Mouse (Mus musculus) left cerebral cortex, postnatal 14 days (tissue): ENCODE measurements around the gene Them7. TPM values are rescaled to one million over a fixed set of nuclear protein-coding genes. Genes with fewer than 3 reads are reported as not detected.

Experiments
- DNase-seq, 2 experiments: peaks; one replicate each; pipeline ENCODE4 v3.0.0; 2021 to 2022; ENCODE audit warnings: low spot score in 2 of 2, mixed read lengths in 1 of 2
- intact Hi-C: fragments of 180-260 bp; cut with DNase I; formaldehyde crosslinking; loops from one replicate; pipeline ENCODE4 v1.15.1; 2025
- long read RNA-seq, 2 experiments: library from polyadenylated mRNA; stranded (forward); transcript quantifications; one replicate each; pipeline ENCODE4 v2.0.0; 2021
- total RNA-seq, 2 experiments: library from RNA; stranded (reverse); gene quantifications; 2 replicates each; pipeline ENCODE4 v1.2.3; 2021

Gene Them7
- under 1 TPM in 1 of 2 experiments, not detected in 1; 0.37 TPM for total RNA-seq
- long read RNA-seq, experiment 1: 0 reads
- long read RNA-seq, experiment 2, partial matches to known transcripts: 0 of 1 reads
- long read RNA-seq, experiment 2, other reads (novel, unspliced or antisense): 1 of 1 reads

DNA sequence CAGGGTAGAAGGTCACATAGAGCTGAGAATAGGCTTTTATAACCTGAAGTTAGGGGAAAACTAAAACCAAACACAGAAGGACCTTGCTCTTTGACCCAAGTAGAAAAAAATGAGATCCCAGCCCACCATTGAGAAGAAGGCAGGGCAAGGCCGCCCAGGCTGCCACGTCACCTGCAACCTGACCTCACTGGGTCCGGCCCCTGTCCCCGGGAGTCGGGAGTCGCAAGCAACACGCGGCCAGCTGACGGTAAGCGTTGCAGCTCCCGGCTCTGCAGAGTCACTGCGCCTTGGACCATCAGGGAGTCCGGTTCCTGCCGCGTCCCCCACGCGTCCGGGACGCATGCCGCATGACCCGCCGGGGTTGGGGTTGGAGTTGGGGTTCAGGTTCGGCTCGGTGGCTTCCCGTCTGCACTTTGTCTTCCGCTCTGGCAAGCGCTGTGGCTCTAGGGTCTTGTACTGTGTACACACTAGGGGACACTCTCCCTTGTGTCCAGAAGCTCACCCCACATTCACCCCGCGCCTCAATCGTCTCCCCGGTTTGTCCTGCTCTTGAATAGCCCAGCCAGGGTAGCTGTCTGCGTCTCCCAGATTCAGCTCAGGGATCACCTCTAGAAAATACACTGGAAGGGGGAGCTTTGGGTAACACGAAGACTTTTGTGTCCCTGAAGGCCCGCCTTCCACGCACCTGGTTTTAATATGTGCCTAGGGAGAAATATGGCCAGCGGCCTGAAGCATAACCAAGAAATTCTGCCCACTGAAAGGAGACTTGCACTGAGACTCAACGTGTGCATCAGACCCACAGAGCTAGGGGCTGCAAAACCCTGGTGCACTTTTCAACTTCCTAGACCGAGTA, at the start of gene Them7:
Gene Them7, plus strand, starts transcription at position 187 of the 853 bp plus-strand sequence.
- no peak for DNase-seq
- intact Hi-C loops: no loop called here

- intact Hi-C loops: no loop called here
- no peak for DNase-seq
Observed at GRCm38 (mm10) chr2:105178871-105179270, 45.2 kb upstream of the Them7 start.

GRCm38 (mm10) chr2:105182501-105182900, 41.6 kb upstream of the Them7 start:
- DNase-seq: no peak
- intact Hi-C loops: no loop called here

- no peak for DNase-seq
- intact Hi-C loops: no loop called here
Observed at GRCm38 (mm10) chr2:105185140-105185539, 39.0 kb upstream of the Them7 start.

DNA sequence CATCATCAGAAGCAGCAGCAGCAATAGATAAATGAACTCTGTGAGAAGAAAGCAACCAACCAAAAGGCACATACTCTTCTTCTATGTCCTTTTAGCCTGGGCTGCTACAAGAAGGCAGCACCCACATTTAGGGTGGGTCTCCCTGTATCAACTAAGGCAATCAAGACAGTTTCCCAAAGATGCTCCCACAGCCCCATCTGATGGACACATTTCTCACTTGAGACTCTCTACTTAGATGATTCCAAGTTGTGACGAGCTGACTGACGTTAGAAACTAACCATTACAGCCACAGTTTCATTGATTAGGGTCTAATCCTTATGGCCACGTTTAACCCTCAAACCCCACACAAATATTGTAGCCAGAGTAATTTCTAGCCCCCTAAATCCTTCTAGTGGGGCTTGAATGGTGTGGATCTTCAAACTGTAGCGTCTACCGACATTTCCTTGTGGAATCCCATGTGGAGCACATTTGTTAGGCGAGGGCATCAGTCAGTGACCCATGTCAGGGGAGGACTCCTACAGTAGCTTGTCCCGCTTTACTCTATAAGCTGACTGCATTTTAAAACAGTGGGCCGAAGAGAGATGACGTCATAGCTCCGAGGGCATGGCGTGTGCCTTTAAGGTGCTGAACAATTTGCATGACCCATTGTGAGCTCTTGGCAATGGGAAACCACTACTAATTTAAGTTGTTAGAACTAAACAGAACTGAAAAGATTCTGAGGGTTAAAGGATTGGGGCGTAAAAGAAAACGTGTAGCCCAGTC, 38.2 kb upstream of the Them7 start:
- intact Hi-C loops: no loop called here
- DNase-seq: no peak

DNA sequence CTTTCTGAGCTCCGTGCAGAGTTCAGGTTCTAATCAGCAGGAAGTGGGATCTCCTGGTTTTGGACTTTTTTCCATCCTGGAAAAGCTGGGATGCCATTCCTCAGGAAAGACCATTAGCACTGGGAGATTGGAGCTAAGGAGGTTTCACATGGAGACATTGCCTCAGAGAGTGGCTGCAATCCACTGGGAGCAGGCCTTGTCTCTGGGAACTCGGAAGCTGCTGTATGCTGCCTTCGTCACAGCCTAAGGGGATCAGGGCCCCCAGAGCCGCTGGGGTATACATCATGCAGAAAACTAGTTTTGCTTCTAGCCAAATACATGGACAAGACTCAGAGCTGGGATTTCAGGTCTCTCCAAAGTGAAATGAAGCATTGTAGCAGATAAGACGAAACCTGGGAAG, 37.5 kb upstream of the Them7 start:
- intact Hi-C loops: no loop called here
- DNase-seq: no peak

DNA sequence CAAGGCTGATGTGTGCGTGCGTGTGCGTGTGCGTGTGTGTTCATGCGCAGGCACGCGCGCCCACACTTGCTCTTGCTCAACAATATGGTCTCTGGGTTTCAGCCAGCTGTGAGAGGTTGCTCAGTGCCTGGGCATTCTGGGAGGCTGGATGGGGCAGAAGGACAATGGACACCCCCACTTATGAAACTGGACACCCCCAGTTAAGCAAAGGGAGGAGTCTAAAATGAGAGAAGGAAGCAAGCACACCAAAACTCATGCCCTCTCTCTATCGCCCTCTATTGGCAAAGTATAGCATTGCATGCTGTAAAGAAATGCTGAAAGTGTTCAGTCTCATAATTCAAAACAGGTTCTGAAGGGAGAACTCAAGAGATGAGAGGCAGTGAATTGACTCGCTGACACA, 35.9 kb upstream of the Them7 start:
- intact Hi-C loops: no loop called here
- peak; percentile 7 to 30 for DNase-seq

GRCm38 (mm10) chr2:105189352-105189751, 34.8 kb upstream of the Them7 start:
- peak in 1 of 2 experiments; percentile 22 for DNase-seq
- intact Hi-C loops: no loop called here

DNA sequence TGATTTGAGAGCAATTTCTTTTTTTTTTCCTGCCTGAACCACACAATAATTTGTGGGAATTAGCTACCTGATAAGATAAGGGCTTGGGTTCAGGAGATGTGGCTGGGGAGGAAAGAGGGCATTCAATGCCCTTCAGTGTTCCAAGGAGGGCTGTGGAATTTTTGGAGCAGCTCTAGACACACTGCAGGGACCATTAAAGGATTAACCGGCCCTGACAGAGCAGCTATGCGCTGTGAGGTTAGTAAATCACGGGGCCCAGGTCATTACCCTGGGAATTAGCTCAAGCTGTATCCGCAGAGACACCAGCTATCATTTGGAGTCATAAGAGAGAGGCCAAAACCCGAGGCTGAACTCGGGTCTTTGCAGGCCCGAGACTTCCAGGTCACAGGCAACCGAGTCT, 24.0 kb upstream of the Them7 start:
- intact Hi-C loops: no loop called here
- no peak for DNase-seq

GRCm38 (mm10) chr2:105206563-105207174, 17.5 kb upstream of the Them7 start:
- intact Hi-C loops: no loop called here
- DNase-seq: no peak

DNA sequence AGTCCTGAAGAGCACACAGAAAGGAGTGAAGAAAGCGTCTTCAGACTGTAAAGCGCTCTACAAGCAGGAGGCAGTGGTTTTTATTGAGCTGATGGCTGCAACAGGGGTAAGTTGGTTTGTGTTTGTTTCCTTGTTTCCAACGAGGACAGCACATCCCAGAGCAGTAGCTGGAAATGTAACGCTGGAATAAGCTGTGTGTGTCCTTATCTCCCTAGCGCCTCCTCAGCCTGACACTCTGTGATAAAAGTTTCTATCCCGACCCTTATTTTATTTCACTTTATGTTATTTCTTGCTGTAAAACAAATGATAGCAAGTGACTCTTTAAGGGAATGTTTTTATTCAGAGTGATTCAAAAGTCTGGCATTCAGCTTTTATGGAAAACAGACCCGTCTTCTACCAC, 11.3 kb upstream of the Them7 start:
- intact Hi-C loops: no loop called here
- no peak for DNase-seq

- no peak for DNase-seq
- intact Hi-C loops: no loop called here
Observed at GRCm38 (mm10) chr2:105215914-105216313, 8.2 kb upstream of the Them7 start.

DNA sequence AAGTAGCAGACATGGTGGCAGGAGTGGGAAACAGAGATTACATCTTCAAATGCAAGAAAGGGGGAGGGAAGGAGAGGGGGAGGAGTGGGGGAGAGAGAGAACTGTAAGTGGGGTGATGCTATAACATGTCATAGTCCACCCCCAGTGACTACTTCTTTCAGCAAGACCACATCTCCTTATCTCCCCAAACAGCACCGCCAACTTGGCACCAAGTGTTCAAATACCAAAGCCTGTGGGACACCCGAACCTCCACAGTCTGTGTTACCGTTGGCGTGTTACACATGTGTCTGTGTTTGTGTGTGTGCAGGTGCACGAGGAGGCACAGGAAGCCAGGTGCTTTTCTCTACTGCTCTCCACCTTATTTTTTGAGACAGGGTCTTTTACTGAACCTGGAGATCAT, 4.9 kb upstream of the Them7 start:
- intact Hi-C loops: no loop called here
- no peak for DNase-seq

- intact Hi-C loops: no loop called here
- DNase-seq: no peak
Observed at GRCm38 (mm10) chr2:105219664-105220063, 4.5 kb upstream of the Them7 start.

- intact Hi-C loops: no loop called here
- DNase-seq: no peak
Observed at GRCm38 (mm10) chr2:105220738-105221303, 3.3 kb upstream of the Them7 start.

DNA sequence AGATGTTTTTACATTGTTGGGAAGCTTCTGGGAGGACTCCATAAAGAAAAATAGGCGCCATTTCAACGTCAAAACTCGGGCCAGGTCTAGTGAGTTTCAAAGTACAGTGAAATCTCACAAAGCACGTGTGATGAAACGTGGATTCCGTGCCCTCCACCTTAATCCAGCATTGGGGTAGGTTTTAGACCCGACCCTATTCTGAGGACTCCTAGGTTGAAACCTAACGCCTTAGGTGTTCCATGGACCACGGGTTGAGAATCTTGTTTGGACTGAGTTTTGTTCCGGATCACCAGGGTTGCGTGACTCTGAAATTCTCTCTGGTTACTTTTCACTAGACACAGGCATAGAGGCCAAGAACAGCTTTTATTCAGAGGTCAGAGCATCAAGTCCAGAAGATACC, 514 bp upstream of the Them7 start:
- no peak for DNase-seq
- intact Hi-C loops: no loop called here

DNA sequence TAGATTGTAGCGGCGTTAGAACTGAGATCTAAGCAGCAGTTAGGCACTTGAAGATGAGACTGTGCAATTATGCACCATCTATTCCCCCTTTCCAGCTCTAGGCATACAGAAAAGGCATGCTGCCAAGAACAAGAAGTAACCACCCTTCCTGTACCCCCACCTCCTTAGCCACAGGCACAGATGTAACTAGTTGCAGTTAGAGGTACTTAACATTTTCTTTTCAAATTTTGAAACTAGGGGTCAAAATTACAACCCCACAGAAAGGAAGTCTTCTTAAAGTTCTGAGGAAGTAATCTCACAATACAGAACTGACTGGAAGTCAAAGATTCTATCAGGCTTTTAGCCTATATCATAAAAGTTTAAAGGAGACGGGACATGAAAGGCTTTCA, 861 bp downstream of the Them7 start:
- intact Hi-C loops: no loop called here
- DNase-seq: no peak

DNA sequence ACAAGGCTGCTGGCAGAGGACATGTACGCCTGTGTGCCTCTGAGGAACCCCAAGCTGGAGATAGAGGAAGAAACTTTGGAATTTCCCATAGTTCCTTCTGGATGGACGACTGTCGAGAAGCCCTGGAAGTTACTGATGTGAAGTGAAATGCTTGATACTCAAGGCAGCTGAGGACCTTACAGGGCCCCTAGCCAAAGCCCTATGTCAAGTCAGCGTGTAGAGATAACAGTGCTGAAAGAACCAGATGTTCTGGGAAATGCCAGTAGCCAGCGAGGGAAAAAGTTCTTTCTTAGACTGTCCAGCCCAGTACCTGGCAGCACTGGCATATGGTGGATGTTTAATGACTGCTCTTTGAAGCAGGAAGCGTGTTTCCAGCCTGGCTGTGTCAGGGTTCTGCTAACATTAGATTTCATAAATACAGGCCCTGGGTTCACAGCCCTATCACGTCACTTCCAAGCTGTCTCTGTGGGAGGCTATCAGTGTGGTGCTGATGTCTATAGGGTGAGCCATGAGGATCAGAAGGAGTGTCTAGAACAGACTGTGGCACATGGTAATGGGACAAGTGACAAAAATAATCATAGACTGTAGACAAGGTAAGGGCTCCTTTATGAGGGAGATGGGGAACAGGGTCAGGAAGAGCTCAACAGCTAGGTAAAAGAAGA, 2.3 kb downstream of the Them7 start:
- no peak for DNase-seq
- intact Hi-C loops: no loop called here

DNA sequence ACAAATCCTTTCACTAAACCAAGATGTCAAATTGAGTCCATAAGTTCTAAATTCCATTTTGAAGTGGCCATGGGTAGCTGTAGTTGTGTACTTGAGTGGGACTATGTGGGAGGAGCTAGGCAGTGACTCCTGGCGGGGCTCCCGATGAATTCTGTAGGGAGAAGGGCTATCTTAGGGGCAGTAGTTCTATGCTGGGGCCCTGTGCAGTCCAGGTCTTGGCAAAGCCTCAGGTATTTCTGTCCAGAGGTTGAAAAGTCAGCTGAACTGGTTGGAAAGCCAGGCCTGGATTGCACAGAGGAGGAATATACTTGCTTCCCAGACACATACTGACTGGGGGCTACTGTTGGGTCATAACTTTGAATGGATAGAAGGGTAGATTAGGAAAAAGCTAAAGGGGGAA, 4.3 kb downstream of the Them7 start:
- no peak for DNase-seq
- intact Hi-C loops: no loop called here
